Mouse (Mus musculus): Measurements from ENCODE around the gene Vmn1r142. TPM values are rescaled to one million over a fixed set of nuclear protein-coding genes. Genes with fewer than 3 reads are reported as not detected.
"Not testable (repeated sequence)": the region's sequence is repeated elsewhere in the genome, so short reads cannot be mapped to it uniquely, and the experiment has no call there.

Gene Vmn1r142
- total RNA-seq (2021) = not detected
- long read RNA-seq, experiment 1 = 0 reads
- long read RNA-seq, experiment 2 = 0 reads

GRCm38 (mm10) chr7:22163935-22164334, at the start of gene Vmn1r142:
Gene Vmn1r142, minus strand, starts transcription at chr7:22164035.
- DNase-seq (ENCODE audit: low spot score in 2 of 2) = not testable (repeated sequence)

GRCm38 (mm10) chr7:22201164-22201563, 37.3 kb upstream of the Vmn1r142 start, which contains the start of gene Gm8653:
Gene Gm8653, minus strand, starts transcription at chr7:22201264.
- DNase-seq (ENCODE audit: low spot score in 2 of 2) = not testable (repeated sequence)

GRCm38 (mm10) chr7:22189077-22189476, 25.2 kb upstream of the Vmn1r142 start, which contains the start of gene Vmn1r143:
Gene Vmn1r143, plus strand, starts transcription at chr7:22189377.
- not testable (repeated sequence) for DNase-seq (ENCODE audit: low spot score in 2 of 2)

- DNase-seq (ENCODE audit: low spot score in 2 of 2) = not testable (repeated sequence)
Observed at GRCm38 (mm10) chr7:22134641-22135040, 29.2 kb downstream of the Vmn1r142 start, which contains the start of gene Gm10666. Gene Gm10666, minus strand, starts transcription at chr7:22134741.

GRCm38 (mm10) chr7:22118145-22118544, 45.7 kb downstream of the Vmn1r142 start, which contains the start of gene Gm16451:
Gene Gm16451, minus strand, starts transcription at chr7:22118245.
- not testable (repeated sequence) for DNase-seq (ENCODE audit: low spot score in 2 of 2)

Other genes starting within 250 kb of the Vmn1r142 start
- gene Gm5891, start 242.7 kb downstream of the Vmn1r142 start, total RNA-seq (2021) = not detected
- not detected for gene Vmn1r137, start 169.4 kb downstream of the Vmn1r142 start, total RNA-seq (2021)
- gene Vmn1r138, start 135.1 kb downstream of the Vmn1r142 start, total RNA-seq (2021) = not detected
- not detected for gene Gm6176, start 107.7 kb downstream of the Vmn1r142 start, total RNA-seq (2021)
- not detected for gene Vmn1r139, start 95.0 kb downstream of the Vmn1r142 start, total RNA-seq (2021)
- gene Gm16451, start 45.8 kb downstream of the Vmn1r142 start, total RNA-seq (2021) = not detected
- gene Gm10666, start 29.3 kb downstream of the Vmn1r142 start, total RNA-seq (2021) = not detected
- gene Vmn1r143, start 25.3 kb upstream of the Vmn1r142 start, total RNA-seq (2021) = not detected
- not detected for gene Gm8653, start 37.2 kb upstream of the Vmn1r142 start, total RNA-seq (2021)
- not detected for gene Gm8453, start 65.4 kb upstream of the Vmn1r142 start, total RNA-seq (2021)
- gene Gm4187, start 165.7 kb upstream of the Vmn1r142 start, total RNA-seq (2021) = not detected
- not detected for gene Gm8660, start 207.0 kb upstream of the Vmn1r142 start, total RNA-seq (2021)
- not detected for gene Vmn1r148, start 249.5 kb upstream of the Vmn1r142 start, total RNA-seq (2021)

Measured in adrenal gland, postnatal 4 days (tissue).